Mouse (Mus musculus) heart, adult 9 months (tissue): ENCODE results near the gene Tmem238l.

ENCODE experiments used
- DNase-seq, 2 experiments: peaks; one replicate each; pipeline ENCODE4 v3.0.0; 2022; ENCODE audit warnings: low spot score in 2 of 2

Tmem238l gene

DNA sequence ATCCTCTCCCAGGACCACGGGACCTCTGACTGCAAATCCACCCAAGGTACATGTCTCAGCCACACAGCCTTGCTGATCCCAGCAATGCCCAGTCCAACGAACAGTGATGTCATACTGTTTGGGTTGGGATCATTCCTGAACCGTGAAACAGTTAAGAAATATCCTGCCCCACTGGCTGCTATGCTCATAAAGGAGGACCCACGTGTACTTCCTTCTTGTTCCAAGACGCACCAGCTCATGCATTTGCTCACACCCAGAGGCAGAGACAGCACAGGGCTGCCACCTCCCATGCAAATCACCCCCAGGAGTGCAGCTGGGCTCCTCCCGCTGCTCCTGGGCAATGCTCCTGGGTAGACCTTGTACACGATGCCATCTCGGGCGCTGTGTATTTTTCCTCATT lies at the start of gene Tmem238l:
Gene Tmem238l, plus strand, starts transcription at position 336 of the 400 bp plus-strand sequence.
- no peak for DNase-seq

DNA sequence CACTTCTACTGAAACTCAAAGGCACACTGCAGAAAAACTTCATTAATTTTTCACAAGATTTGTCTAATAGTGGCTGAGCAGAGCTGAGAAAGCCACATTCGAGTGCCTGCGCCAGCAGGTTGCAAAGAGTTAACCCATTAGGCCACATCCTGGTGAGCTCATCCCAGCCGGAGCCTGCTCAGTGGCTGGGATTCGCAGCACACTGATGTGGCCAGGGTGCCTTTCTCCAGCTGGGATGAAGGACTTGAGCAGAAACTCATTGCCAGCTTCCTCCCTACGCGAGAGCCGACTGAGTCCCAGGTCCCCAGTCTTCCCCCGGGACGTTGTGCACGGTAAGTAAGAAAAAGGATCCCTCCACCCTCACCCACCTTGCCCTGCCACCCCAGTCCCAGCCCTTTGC lies 44.6 kb upstream of the Tmem238l start, which contains the start of gene Pirt:
Gene Pirt, plus strand, starts transcription at position 171 of the 400 bp plus-strand sequence.
- DNase-seq = no peak

DNA sequence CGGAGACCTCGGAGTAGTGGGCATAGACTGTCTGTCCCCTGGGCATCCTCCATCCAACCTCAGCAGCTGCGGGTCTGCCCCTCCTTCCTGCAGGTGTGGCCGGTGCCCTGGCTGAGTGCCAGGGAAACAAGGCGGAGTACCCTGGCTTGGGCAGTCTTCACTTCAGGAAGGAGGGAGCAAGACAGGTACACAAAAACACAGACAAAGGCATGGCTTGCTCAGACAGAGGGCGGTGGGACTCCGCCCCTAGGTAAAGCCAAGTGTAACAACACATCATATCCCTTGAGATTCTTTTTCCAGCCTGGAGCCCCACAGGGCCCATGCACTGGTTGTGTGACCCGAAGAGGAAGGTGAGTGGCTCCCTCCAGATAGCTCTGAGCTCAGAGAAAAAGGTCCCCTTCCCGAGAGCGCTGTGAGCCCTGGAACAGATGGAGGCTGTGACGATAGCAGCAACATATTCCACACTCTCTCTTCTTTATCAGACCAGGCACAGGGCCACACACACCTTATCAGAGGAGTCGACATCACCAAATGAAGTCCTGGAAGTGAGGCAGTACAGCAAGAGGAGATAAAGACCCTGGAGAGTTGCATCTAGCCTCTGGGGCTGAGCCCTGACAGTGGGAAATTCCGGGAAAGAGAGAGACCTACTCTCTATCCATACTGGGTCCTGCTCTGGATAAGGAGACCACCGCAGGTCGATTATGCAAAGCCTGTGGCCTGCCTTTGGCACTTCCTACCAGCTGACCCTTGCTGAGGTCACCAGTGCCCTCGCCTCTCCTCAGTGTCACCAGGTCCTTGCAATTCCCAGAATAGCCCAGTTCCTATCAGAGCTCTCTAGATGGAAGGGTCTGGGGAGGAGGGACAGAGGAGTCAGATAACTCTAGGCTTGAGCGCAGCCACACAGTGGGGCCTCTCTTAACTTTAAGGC lies 43.6 kb upstream of the Tmem238l start:
- DNase-seq = peak; percentile 39 to 53

- peak; percentile 8 to 38 for DNase-seq
These were observed 42.2 kb upstream of the Tmem238l start for GRCm38 (mm10) chr11:66914249-66914648.

GRCm38 (mm10) chr11:66920012-66920411 lies 36.4 kb upstream of the Tmem238l start:
- DNase-seq = no peak

- no peak for DNase-seq
These were observed 32.2 kb upstream of the Tmem238l start for GRCm38 (mm10) chr11:66924095-66924823.

GRCm38 (mm10) chr11:66928311-66928710 lies 28.1 kb upstream of the Tmem238l start:
- DNase-seq = no peak

GRCm38 (mm10) chr11:66932827-66933599 lies 23.4 kb upstream of the Tmem238l start:
- DNase-seq = no peak

- no peak for DNase-seq
These were observed 21.8 kb upstream of the Tmem238l start for GRCm38 (mm10) chr11:66934428-66935173.

DNA sequence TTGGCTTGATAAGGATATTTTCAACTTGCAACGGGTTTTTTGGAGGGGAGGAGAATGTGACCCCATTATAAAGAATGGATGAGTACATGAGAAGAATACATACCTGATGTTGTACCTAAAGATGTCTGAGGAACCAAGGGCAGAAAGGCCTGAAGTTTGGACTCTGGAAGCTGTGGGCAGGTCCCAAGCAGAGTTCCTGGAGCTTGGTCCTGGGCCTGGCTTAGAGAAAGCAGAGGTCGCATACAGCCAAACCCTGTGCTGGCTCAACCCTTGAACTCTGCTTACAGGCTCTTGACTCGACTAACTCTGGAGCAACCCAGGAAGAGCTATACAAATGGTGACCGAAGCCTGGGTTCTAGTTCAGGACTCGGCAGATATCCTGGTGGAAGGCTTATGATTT lies 14.4 kb upstream of the Tmem238l start:
- DNase-seq = no peak

DNA sequence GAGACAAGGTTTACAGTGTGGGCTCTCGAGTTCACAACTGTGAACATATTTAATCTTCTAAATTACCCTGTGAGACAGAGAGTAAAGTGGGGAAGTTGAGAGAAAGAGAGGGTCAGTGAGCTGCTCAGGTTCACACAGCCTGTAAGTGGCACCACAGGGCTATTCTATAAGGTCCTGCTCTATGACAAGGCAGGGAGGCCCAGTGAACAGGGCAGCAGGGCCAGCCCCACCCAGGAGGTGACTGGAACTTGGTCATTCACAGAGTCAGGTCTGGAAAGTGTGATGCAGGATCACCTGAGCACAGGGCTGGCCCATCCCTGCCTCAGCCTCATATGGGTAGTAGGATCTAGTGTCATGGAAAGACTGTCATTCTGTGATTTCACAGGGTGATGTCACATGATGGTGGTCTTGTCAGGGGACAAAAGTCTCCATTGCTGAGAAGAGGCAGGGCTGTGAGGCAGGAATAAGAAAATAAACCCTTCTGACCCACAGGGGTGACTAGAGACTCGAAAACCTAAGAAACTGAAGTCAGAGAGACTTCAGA lies 11.1 kb upstream of the Tmem238l start:
- no peak for DNase-seq

DNA sequence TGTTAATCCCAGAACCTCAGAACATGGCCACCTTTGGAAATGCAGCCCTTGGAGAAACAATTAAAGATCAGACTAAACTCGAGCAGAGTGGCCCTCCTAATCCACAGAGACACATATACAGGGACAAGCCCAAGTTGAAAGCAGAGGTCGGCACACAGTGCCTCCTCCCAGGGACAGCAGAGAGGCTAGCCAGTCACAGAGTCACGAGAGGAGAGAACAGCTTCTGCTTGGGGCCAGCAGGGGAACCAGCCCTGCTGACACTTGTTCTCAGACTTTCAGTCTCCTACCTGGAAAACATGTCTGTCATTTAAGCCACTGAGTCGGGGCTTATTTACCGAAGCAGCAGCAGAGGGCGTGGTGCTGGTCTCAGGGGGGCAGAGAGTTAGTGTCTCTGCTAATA lies 9.9 kb upstream of the Tmem238l start:
- DNase-seq = no peak

- DNase-seq = no peak
These were observed 9.5 kb upstream of the Tmem238l start for GRCm38 (mm10) chr11:66946922-66947321.

DNA sequence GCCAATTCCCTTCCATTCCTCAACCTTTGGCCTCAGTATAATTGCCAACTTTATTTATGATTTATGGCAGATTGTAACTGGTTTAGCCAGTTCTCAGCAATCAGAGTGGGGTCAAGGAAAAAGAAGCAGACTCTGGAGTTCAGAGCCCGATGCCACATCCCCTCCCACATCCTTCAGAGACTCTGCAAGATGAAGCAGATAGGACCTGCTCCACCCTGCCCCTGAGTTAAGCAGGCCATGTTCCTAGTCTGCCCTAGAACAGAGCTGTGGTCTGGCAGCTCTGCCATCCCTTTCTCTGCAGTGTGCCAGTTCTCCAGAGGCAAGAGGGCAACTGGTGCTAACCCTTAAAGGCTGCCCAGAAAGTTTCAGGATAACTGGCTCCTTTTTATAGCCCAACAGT lies 4.4 kb downstream of the Tmem238l start:
- no peak for DNase-seq

GRCm38 (mm10) chr11:66961447-66962176 lies 5.2 kb downstream of the Tmem238l start:
- peak; percentile 23 to 36 for DNase-seq

GRCm38 (mm10) chr11:66963462-66963861 lies 7.0 kb downstream of the Tmem238l start:
- DNase-seq = peak in 1 of 2 experiments; percentile 35

- no peak for DNase-seq
These were observed 10.2 kb downstream of the Tmem238l start for GRCm38 (mm10) chr11:66966500-66967116.

- no peak for DNase-seq
These were observed 12.1 kb downstream of the Tmem238l start for GRCm38 (mm10) chr11:66968575-66968974.

DNA sequence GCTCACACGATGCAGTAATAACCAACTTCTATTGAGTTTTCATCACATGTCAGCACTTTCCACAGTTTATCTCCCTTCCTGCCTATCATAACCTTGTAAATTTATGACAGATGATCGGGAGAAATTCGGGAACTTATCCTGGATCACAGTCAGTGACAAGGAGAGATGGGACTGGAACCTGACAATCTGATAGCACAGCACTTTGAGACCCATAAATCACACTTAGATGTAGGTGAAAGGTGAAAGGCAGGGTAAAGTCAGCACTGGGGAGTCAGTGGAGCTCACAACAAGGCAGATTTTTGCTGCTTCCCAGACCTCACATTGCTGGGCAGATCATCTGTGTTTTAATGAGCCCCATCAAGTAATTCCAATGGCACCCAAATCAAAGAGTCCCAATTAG lies 17.1 kb downstream of the Tmem238l start:
- no peak for DNase-seq
